Mouse (Mus musculus) heart, embryonic 14.5 days (tissue): ENCODE data around the gene Gm3045. TPM values are rescaled to one million over a fixed set of nuclear protein-coding genes. Genes with fewer than 3 reads are reported as not detected.

Source experiments
- ATAC-seq: fragments of 200-750 bp; cut with Nextera tagmentation; 2 replicates; pipeline ENCODE4 v1.8.0; 2017; ENCODE audit warnings: low read depth, moderate TSS enrichment; ENCODE audit not compliant: insufficient number of reproducible peaks, insufficient read depth, low FRiP score
- H3K27ac ChIP-seq, 2 experiments: fragments of 200-500 bp in 1 of 2; fragments of 300-500 bp in 1 of 2; sonication (generic) in 1 of 2; replicated peaks in 1 of 2; 2 replicates each; pipeline ENCODE4 v1.5.1; 2012 to 2014; ENCODE audit warnings: low read depth in 2 of 2, low read length in 2 of 2, control low read depth in 1 of 2, mild to moderate bottlenecking in 1 of 2, mixed read lengths in 1 of 2; ENCODE audit not compliant: control insufficient read depth in 1 of 2, insufficient read depth in 1 of 2
- H3K27me3 ChIP-seq: fragments of 300-500 bp; sonication (generic); 2 replicates; pipeline ENCODE4 v1.6.1; 2014; ENCODE audit warnings: mild to moderate bottlenecking, low read length, control low read depth; ENCODE audit not compliant: control insufficient read depth, insufficient read depth
- H3K36me3 ChIP-seq: fragments of 300-500 bp; sonication (generic); 2 replicates; pipeline ENCODE4 v1.6.1; 2014; ENCODE audit warnings: mild to moderate bottlenecking, control low read depth, low read length, mixed read lengths; ENCODE audit not compliant: control insufficient read depth, insufficient read depth
- H3K4me1 ChIP-seq, 2 experiments: fragments of 200-500 bp in 1 of 2; fragments of 300-500 bp in 1 of 2; sonication (generic) in 1 of 2; 2 replicates each; pipeline ENCODE4 v1.6.1; 2012 to 2014; ENCODE audit warnings: low read length in 2 of 2, control low read depth in 1 of 2, mixed read lengths in 1 of 2; ENCODE audit not compliant: control insufficient read depth in 2 of 2, insufficient read depth in 2 of 2
- H3K4me2 ChIP-seq: fragments of 300-500 bp; sonication (generic); 2 replicates; pipeline ENCODE4 v1.6.1; 2014; ENCODE audit warnings: mild to moderate bottlenecking, low read length
- H3K4me3 ChIP-seq, 2 experiments: fragments of 200-500 bp in 1 of 2; fragments of 300-500 bp in 1 of 2; sonication (generic) in 1 of 2; 2 replicates each; pipeline ENCODE4 v1.5.1; 2012 to 2014; ENCODE audit warnings: low read length in 2 of 2, mild to moderate bottlenecking in 2 of 2, control low read depth in 1 of 2, low read depth in 1 of 2, moderate library complexity in 1 of 2; ENCODE audit not compliant: control insufficient read depth in 1 of 2, insufficient read depth in 1 of 2
- H3K9ac ChIP-seq: fragments of 300-500 bp; sonication (generic); 2 replicates; pipeline ENCODE4 v1.6.1; 2014; ENCODE audit warnings: mild to moderate bottlenecking, low read length
- H3K9me3 ChIP-seq: fragments of 300-500 bp; sonication (generic); 2 replicates; pipeline ENCODE4 v1.6.1; 2016; ENCODE audit warnings: low read length, control low read depth; ENCODE audit not compliant: control insufficient read depth
- WGBS: fragments of 180-500 bp; shearing (Covaris S2); extraction: QIAGEN DNeasy Blood & Tissue Kit; methylation state at CpG from one replicate; pipeline ENCODE4 v1.1.7; 2014; 5-methylcytosine and 5-hydroxymethylcytosine counted together
- polyA plus RNA-seq: library from polyadenylated mRNA; unstranded; fragments of >200 nt; fragmentation: Nextera tagmentation; extraction: Ambion mirVana; gene quantifications from 2 replicates; pipeline ENCODE4 v1.2.1, GENCODE M21; 2014

Gm3045 gene
- polyA plus RNA-seq, 1 experiment from 2014 or later, result not detected

- H3K36me3 ChIP-seq, result no peaks in the 10 kb centered on the region
- H3K4me2 ChIP-seq, result no peak overlapping the region
- H3K27me3 ChIP-seq, result no peaks in the 10 kb centered on the region
- H3K4me1 ChIP-seq, result no peaks in the 10 kb centered on the region; a peak in 1 of 4 replicates
- no peaks in the 10 kb centered on the region for H3K9me3 ChIP-seq
- ATAC-seq, result no peak
- H3K27ac ChIP-seq, result no peak overlapping the region
- 79% methylated on average over 8 of the region's 8 CpGs for WGBS
- no peak overlapping the region for H3K9ac ChIP-seq
- no peak overlapping the region for H3K4me3 ChIP-seq
Measured at GRCm38 (mm10) chr13:56403381-56404086, 22.9 kb upstream of the Gm3045 start.

GRCm38 (mm10) chr13:56404511-56405140 lies 21.8 kb upstream of the Gm3045 start:
- Histone ChIP-seq H3K27ac (no peak overlapping the region), H3K9ac (no peak overlapping the region), H3K4me2 (no peak overlapping the region), H3K4me1 (no peaks in the 10 kb centered on the region; a peak in 1 of 4 replicates), H3K36me3 (no peaks in the 10 kb centered on the region), H3K4me3 (no peak overlapping the region), H3K27me3 (no peaks in the 10 kb centered on the region), H3K9me3 (no peaks in the 10 kb centered on the region)
- 55% methylated on average over 6 of the region's 6 CpGs for whole genome bisulfite sequencing
- ATAC-seq, result no peak

- no peak overlapping the region for H3K4me2 ChIP-seq
- H3K9me3 ChIP-seq, result 0 out of 2 replicates have a peak, but pooled peaks cover 8% of the 10 kb centered on the region
- H3K36me3 ChIP-seq, result no peaks in the 10 kb centered on the region
- no peak for ATAC-seq
- no peak overlapping the region for H3K9ac ChIP-seq
- no peak overlapping the region for H3K27ac ChIP-seq
- H3K27me3 ChIP-seq, result no peaks in the 10 kb centered on the region
- H3K4me1 ChIP-seq, result 0 out of 4 replicates have a peak, but pooled peaks cover 0 to 4% of the 10 kb centered on the region in 2 experiments
- no peak overlapping the region for H3K4me3 ChIP-seq
- 55% methylated on average over 9 of the region's 9 CpGs for WGBS
Measured at GRCm38 (mm10) chr13:56412286-56412873, 14.0 kb upstream of the Gm3045 start.

GRCm38 (mm10) chr13:56418685-56419483 lies 7.5 kb upstream of the Gm3045 start:
- Histone ChIP-seq H3K36me3 (no peaks in the 10 kb centered on the region), H3K4me1 (peaks cover 7 to 11% of the 10 kb centered on the region in 2 experiments; a peak in 2 of 4 replicates), H3K27ac (no peak overlapping the region), H3K9ac (0 out of 2 replicates have a peak overlapping the region, but pooled peaks have one; percentile 14), H3K4me3 (no peak overlapping the region), H3K27me3 (peaks cover 15% of the 10 kb centered on the region), H3K9me3 (0 out of 2 replicates have a peak, but pooled peaks cover 4% of the 10 kb centered on the region), H3K4me2 (no peak overlapping the region)
- 25% methylated on average over 13 of the region's 13 CpGs for WGBS
- peak; percentile 36; the same call in 1 of the 2 replicates for ATAC-seq

- Histone ChIP-seq H3K4me1 (peaks cover 7 to 11% of the 10 kb centered on the region in 2 experiments; a peak in 2 of 4 replicates), H3K9ac (no peak overlapping the region), H3K9me3 (no peaks in the 10 kb centered on the region), H3K4me3 (no peak overlapping the region), H3K27me3 (peaks cover 17% of the 10 kb centered on the region), H3K4me2 (no peak overlapping the region), H3K27ac (no peak overlapping the region), H3K36me3 (no peaks in the 10 kb centered on the region)
- WGBS, result 59% methylated on average over 6 of the region's 6 CpGs
- ATAC-seq, result no peak
Measured at GRCm38 (mm10) chr13:56419538-56419937, 6.9 kb upstream of the Gm3045 start.

GRCm38 (mm10) chr13:56422072-56422723 lies 4.2 kb upstream of the Gm3045 start:
- Histone ChIP-seq H3K9me3 (no peaks in the 10 kb centered on the region), H3K4me1 (peaks cover 7 to 11% of the 10 kb centered on the region in 2 experiments; a peak in 2 of 4 replicates), H3K36me3 (no peaks in the 10 kb centered on the region), H3K27ac (no peak overlapping the region), H3K4me2 (0 out of 2 replicates have a peak overlapping the region, but pooled peaks have one; percentile 7), H3K4me3 (no peak overlapping the region), H3K9ac (no peak overlapping the region), H3K27me3 (peaks cover 28% of the 10 kb centered on the region)
- ATAC-seq, result no peak
- 20% methylated on average over 16 of the region's 16 CpGs for WGBS

- WGBS, result 78% methylated on average over 7 of the region's 7 CpGs
- Histone ChIP-seq H3K27me3 (peaks cover 46% of the 10 kb centered on the region), H3K4me1 (no peaks in the 10 kb centered on the region), H3K36me3 (no peaks in the 10 kb centered on the region), H3K9me3 (no peaks in the 10 kb centered on the region), H3K4me2 (no peak overlapping the region), H3K27ac (no peak overlapping the region), H3K4me3 (no peak overlapping the region), H3K9ac (no peak overlapping the region)
- ATAC-seq, result peak; percentile 25; the same call in 1 of the 2 replicates
Measured at GRCm38 (mm10) chr13:56425931-56426330, 463 bp upstream of the Gm3045 start.
